Mouse (Mus musculus) kidney, adult 2 months (tissue): ENCODE measurements around the gene Gnao1.

Experiments
- CTCF ChIP-seq: fragments of 200-500 bp; conservative IDR thresholded peaks from 2 replicates; pipeline ENCODE4 v1.5.1; 2011; ENCODE audit warnings: low read depth, mild to moderate bottlenecking, control low read depth, low read length, moderate library complexity, mixed read lengths; ENCODE audit not compliant: insufficient read depth, insufficient read length
- POLR2A ChIP-seq: fragments of 200-500 bp; IDR thresholded peaks from one replicate; pipeline ENCODE4 v1.6.1; 2011; ENCODE audit warnings: low read depth, low read length, control low read depth

DNA sequence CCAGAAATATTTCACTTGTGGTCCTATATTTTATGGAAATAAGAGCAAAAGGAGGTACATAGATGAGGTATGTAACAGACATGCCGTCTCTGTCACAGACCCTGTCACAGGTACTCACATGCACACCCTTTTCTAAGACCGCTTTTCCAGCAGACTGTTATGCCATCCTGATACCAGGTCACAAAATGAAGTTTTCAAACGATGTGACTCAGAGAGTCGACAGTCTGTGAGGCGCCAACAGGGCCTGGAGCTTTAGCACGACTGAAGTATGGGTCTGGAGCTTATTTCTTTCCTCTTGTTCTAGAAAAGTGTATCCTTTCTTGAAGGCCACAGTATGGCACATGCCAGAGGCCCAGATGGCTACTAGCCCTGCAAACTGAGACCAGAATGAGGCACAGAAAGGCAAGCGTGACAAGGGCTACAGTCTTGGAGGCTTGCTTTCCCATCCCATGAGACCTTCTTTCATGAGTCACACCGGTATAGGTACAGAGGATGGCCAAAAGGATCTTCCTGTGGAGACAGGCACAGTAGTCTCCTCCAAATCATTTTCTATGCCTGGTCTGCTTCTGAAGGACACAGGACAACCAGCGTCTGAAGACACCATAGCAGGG, 43.2 kb downstream of the Gnao1 start:
- TF ChIP-seq POLR2A: no peak
- TF ChIP-seq CTCF: no peak
